Mouse (Mus musculus): ENCODE measurements around the gene Ppp2r5c.
A peak's percentile ranks its signal among the peaks of the same experiment; 100 is the strongest.

The Ppp2r5c gene

GRCm38 (mm10) chr12:110489946-110490701, 43.2 kb downstream of the Ppp2r5c start:
- DNase-seq: no peak

- no peak for DNase-seq
Observed at GRCm38 (mm10) chr12:110492436-110492835, 45.5 kb downstream of the Ppp2r5c start.

GRCm38 (mm10) chr12:110493597-110494369, 46.9 kb downstream of the Ppp2r5c start:
- DNase-seq: no peak

GRCm38 (mm10) chr12:110494846-110495245, 47.9 kb downstream of the Ppp2r5c start:
- no peak for DNase-seq

GRCm38 (mm10) chr12:110495260-110495659, 48.3 kb downstream of the Ppp2r5c start:
- DNase-seq: no peak

GRCm38 (mm10) chr12:110496016-110496415, 49.1 kb downstream of the Ppp2r5c start:
- no peak for DNase-seq

- no peak for DNase-seq
Observed at GRCm38 (mm10) chr12:110497013-110497412, 50.1 kb downstream of the Ppp2r5c start.

GRCm38 (mm10) chr12:110497485-110497884, 50.6 kb downstream of the Ppp2r5c start:
- DNase-seq: no peak

GRCm38 (mm10) chr12:110498283-110499224, 51.6 kb downstream of the Ppp2r5c start:
- no peak for DNase-seq

- DNase-seq: peak; percentile 77
Observed at GRCm38 (mm10) chr12:110499225-110499992, 52.5 kb downstream of the Ppp2r5c start.

- DNase-seq: no peak
Observed at GRCm38 (mm10) chr12:110500095-110500494, 53.2 kb downstream of the Ppp2r5c start.

- DNase-seq: peak; percentile 62
Observed at GRCm38 (mm10) chr12:110503406-110504144, 56.7 kb downstream of the Ppp2r5c start.

GRCm38 (mm10) chr12:110504145-110504490, 57.2 kb downstream of the Ppp2r5c start:
- DNase-seq: no peak

- peak; percentile 34 for DNase-seq
Observed at GRCm38 (mm10) chr12:110504793-110505192, 57.9 kb downstream of the Ppp2r5c start.

- DNase-seq: no peak
Observed at GRCm38 (mm10) chr12:110506046-110506445, 59.1 kb downstream of the Ppp2r5c start.

- no peak for DNase-seq
Observed at GRCm38 (mm10) chr12:110507714-110508297, 60.9 kb downstream of the Ppp2r5c start.

- DNase-seq: no peak
Observed at GRCm38 (mm10) chr12:110508680-110509079, 61.8 kb downstream of the Ppp2r5c start.

- DNase-seq: peak; percentile 91
Observed at GRCm38 (mm10) chr12:110510171-110510871, 63.4 kb downstream of the Ppp2r5c start.

GRCm38 (mm10) chr12:110511201-110511600, 64.3 kb downstream of the Ppp2r5c start:
- DNase-seq: no peak

GRCm38 (mm10) chr12:110511856-110512433, 65.0 kb downstream of the Ppp2r5c start:
- DNase-seq: no peak

Data from lung, postnatal 10 days (tissue).